Mouse (Mus musculus): ENCODE results near the gene Aff3. TPM values are rescaled to one million over a fixed set of nuclear protein-coding genes. Genes with fewer than 3 reads are reported as not detected.

The Aff3 gene
- polyA plus RNA-seq, 1 experiment from 2014 or later = 10.5 TPM

GRCm38 (mm10) chr1:38582328-38582727 lies 82.4 kb downstream of the Aff3 start:
- no peaks in the 10 kb centered on the region for H3K27me3 ChIP-seq
- no peak overlapping the region for H3K9ac ChIP-seq
- ATAC-seq (ENCODE audit: borderline replicate concordance, extremely low read depth, low FRiP score, low TSS enrichment) = no peak
- peaks cover 13% of the 10 kb centered on the region for H3K4me1 ChIP-seq
- no peak overlapping the region for H3K4me2 ChIP-seq
- WGBS = 49% methylated on average over 9 of the region's 9 CpGs
- no peak overlapping the region for H3K4me3 ChIP-seq
- H3K27ac ChIP-seq = no peak overlapping the region
- H3K9me3 ChIP-seq = no peaks in the 10 kb centered on the region
- no peaks in the 10 kb centered on the region for H3K36me3 ChIP-seq

GRCm38 (mm10) chr1:38580572-38580971 lies 84.2 kb downstream of the Aff3 start:
- H3K36me3 ChIP-seq = no peaks in the 10 kb centered on the region

DNA sequence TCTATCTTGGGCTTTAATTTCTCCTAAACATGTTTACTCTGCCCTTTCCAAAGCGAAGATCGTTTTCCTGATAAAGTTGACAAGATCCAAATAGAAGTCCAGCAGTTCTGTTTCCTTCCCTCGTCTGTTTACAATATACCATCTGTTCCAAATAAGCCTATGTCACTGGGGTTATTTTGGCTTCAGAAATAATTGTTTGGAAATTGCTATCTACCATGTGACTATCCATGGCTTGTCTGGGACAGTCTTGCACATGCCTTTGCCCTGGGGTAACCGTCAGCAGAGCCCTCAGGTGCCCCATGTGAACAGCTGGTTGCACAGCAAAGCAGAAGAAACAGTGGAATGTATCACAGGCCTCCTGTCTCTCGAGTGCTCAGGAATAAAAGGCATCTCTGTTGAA lies 86.4 kb downstream of the Aff3 start:
- Histone ChIP-seq H3K4me1 (peaks cover 13% of the 10 kb centered on the region), H3K4me2 (no peak overlapping the region), H3K9me3 (no peaks in the 10 kb centered on the region), H3K9ac (no peak overlapping the region), H3K27ac (no peak overlapping the region), H3K36me3 (no peaks in the 10 kb centered on the region), H3K27me3 (no peaks in the 10 kb centered on the region), H3K4me3 (no peak overlapping the region)
- WGBS = 26% methylated on average over 5 of the region's 5 CpGs
- peak; percentile 62 for ATAC-seq (ENCODE audit: borderline replicate concordance, extremely low read depth, low FRiP score, low TSS enrichment)

More at GRCm38 (mm10) chr1:38580572-38580971, 84.2 kb downstream of the Aff3 start:
- 72% methylated on average over 2 of the region's 2 CpGs for WGBS
- Histone ChIP-seq H3K4me3 (no peak overlapping the region), H3K4me2 (no peak overlapping the region), H3K9me3 (no peaks in the 10 kb centered on the region), H3K4me1 (peaks cover 13% of the 10 kb centered on the region), H3K27ac (no peak overlapping the region), H3K27me3 (no peaks in the 10 kb centered on the region), H3K9ac (no peak overlapping the region)
- no peak for ATAC-seq (ENCODE audit: borderline replicate concordance, extremely low read depth, low FRiP score, low TSS enrichment)

- H3K4me2 ChIP-seq = no peak overlapping the region
- no peaks in the 10 kb centered on the region for H3K9me3 ChIP-seq
- no peak overlapping the region for H3K27ac ChIP-seq
- ATAC-seq (ENCODE audit: borderline replicate concordance, extremely low read depth, low FRiP score, low TSS enrichment) = no peak
- H3K9ac ChIP-seq = no peak overlapping the region
- no peaks in the 10 kb centered on the region; the same call in 1 of the 2 replicates for H3K36me3 ChIP-seq
- peaks cover 18% of the 10 kb centered on the region for H3K4me1 ChIP-seq
- H3K27me3 ChIP-seq = no peaks in the 10 kb centered on the region
- 50% methylated on average over 3 of the region's 3 CpGs for WGBS
- no peak overlapping the region for H3K4me3 ChIP-seq
Observed at GRCm38 (mm10) chr1:38567791-38568190, 97.0 kb downstream of the Aff3 start.

- peak; percentile 94 for ATAC-seq (ENCODE audit: borderline replicate concordance, extremely low read depth, low FRiP score, low TSS enrichment)
- Histone ChIP-seq H3K9me3 (no peaks in the 10 kb centered on the region), H3K36me3 (no peaks in the 10 kb centered on the region; the same call in 1 of the 2 replicates), H3K27me3 (no peaks in the 10 kb centered on the region), H3K9ac (no peak overlapping the region), H3K27ac (0 out of 2 replicates have a peak overlapping the region, but pooled peaks have one; percentile 33), H3K4me1 (peaks cover 22% of the 10 kb centered on the region), H3K4me2 (peak overlapping the region; percentile 36), H3K4me3 (no peak overlapping the region)
- 25% methylated on average over 9 of the region's 9 CpGs for WGBS
Observed at GRCm38 (mm10) chr1:38566101-38566678, 98.6 kb downstream of the Aff3 start.

DNA sequence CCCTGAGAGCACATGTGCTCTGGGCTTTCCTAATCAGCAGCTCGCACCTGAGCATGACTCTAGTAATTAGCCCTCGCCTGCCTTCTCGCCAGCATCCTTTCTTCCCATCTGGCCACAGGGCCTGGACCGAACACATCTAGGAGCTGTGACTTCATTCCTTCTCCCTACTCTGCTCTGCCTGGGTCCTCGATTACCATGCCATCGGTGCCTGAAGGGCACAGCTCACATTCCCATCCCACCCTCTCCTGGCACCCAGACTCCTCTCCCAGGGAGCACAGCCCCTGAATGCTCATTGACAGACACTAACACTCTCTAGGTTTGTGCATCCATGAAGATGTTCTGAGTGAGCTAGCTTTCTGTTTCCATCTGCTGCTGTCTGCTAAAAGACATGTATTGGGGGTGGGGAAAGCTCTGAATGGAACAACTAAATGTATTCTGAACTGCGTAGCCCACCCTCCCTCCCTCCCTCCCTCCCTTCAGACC lies 99.4 kb downstream of the Aff3 start:
- peaks cover 22% of the 10 kb centered on the region for H3K4me1 ChIP-seq
- H3K4me2 ChIP-seq = no peak overlapping the region

GRCm38 (mm10) chr1:38562397-38563199 lies 102.2 kb downstream of the Aff3 start:
- no peak for ATAC-seq (ENCODE audit: borderline replicate concordance, extremely low read depth, low FRiP score, low TSS enrichment)
- Histone ChIP-seq H3K9me3 (no peaks in the 10 kb centered on the region), H3K4me2 (no peak overlapping the region), H3K27ac (no peak overlapping the region), H3K27me3 (no peaks in the 10 kb centered on the region), H3K4me1 (peaks cover 22% of the 10 kb centered on the region), H3K4me3 (no peak overlapping the region), H3K9ac (no peak overlapping the region), H3K36me3 (no peaks in the 10 kb centered on the region; the same call in 1 of the 2 replicates)
- WGBS = 27% methylated on average over 11 of the region's 11 CpGs

More for the DNA sequence above, 99.4 kb downstream of the Aff3 start:
- no peaks in the 10 kb centered on the region; the same call in 1 of the 2 replicates for H3K36me3 ChIP-seq
- no peak overlapping the region for H3K4me3 ChIP-seq
- H3K27me3 ChIP-seq = no peaks in the 10 kb centered on the region
- WGBS = 51% methylated on average over 7 of the region's 7 CpGs
- peak; percentile 17; the same call in 1 of the 2 replicates for ATAC-seq (ENCODE audit: borderline replicate concordance, extremely low read depth, low FRiP score, low TSS enrichment)
- H3K9ac ChIP-seq = no peak overlapping the region
- H3K27ac ChIP-seq = no peak overlapping the region
- H3K9me3 ChIP-seq = no peaks in the 10 kb centered on the region

DNA sequence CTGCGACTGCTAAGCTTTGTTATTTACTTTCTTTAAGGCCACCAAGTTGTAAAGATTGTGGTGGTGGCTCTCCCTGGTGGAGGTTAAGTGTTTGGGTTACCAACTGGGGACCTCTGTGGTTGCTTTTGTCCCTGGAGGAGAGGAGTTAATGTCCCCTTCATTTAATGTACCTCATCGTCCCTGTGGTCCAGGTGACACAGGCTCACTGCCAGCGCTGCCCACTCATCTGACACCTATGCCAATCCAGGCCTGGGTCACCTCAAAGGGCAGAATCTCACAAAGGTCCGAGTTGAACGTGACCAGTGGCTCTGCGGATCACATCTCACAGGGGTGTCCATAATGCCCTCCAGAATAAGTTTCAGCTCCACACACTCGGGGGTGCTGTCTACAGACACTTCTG lies 103.4 kb downstream of the Aff3 start:
- Histone ChIP-seq H3K4me1 (peaks cover 16% of the 10 kb centered on the region), H3K9me3 (no peaks in the 10 kb centered on the region), H3K4me3 (no peak overlapping the region), H3K36me3 (no peaks in the 10 kb centered on the region; the same call in 1 of the 2 replicates), H3K27me3 (no peaks in the 10 kb centered on the region), H3K4me2 (no peak overlapping the region), H3K9ac (no peak overlapping the region), H3K27ac (no peak overlapping the region)
- 58% methylated on average over 7 of the region's 7 CpGs for WGBS
- no peak for ATAC-seq (ENCODE audit: borderline replicate concordance, extremely low read depth, low FRiP score, low TSS enrichment)

DNA sequence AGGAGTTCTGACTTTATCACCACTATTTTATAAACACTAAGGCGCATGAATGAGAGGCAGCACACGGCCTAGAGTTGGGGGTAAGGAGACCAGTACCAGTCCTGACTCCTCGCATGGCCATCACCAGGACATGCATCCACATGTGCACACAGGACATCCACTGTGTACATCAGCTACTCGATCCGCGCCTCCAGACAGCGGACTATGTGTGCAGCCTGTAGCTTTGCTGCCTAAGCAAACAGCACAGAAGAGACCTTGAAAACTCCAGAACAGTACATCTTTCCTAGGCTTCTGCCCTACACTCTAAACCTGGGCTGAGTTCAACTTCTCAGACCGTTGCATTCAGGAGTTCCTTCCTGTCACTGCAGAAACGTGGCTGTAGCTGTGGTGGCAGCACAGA lies 104.1 kb downstream of the Aff3 start:
- Histone ChIP-seq H3K27me3 (no peaks in the 10 kb centered on the region), H3K4me1 (peaks cover 11% of the 10 kb centered on the region; the same call in 1 of the 2 replicates), H3K9me3 (no peaks in the 10 kb centered on the region), H3K9ac (no peak overlapping the region), H3K4me3 (no peak overlapping the region), H3K27ac (no peak overlapping the region), H3K4me2 (no peak overlapping the region), H3K36me3 (no peaks in the 10 kb centered on the region; the same call in 1 of the 2 replicates)
- no peak for ATAC-seq (ENCODE audit: borderline replicate concordance, extremely low read depth, low FRiP score, low TSS enrichment)
- WGBS = 57% methylated on average over 9 of the region's 9 CpGs

DNA sequence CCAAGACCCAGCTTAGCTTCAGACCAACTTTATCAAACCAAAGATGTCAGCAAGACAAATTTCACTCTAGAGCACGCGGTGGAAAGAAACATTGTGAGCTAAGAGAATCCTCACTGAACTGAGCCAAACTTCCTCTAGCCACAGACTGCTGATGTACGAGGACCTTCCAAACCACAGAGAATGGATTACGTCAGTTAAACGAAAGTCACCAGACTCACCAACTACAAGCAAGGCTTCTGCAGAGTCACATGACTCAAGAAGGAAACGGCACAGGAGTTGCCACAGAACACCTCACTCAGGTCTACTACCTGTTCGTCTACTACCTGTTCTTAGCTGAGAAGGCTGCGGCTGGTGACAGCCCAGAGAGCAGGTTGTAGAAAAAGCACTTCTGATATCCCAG lies 107.1 kb downstream of the Aff3 start:
- no peaks in the 10 kb centered on the region for H3K27me3 ChIP-seq
- no peak overlapping the region for H3K4me2 ChIP-seq
- 65% methylated on average over 8 of the region's 8 CpGs for WGBS
- no peak overlapping the region for H3K9ac ChIP-seq
- no peak for ATAC-seq (ENCODE audit: borderline replicate concordance, extremely low read depth, low FRiP score, low TSS enrichment)
- H3K36me3 ChIP-seq = no peaks in the 10 kb centered on the region
- H3K4me3 ChIP-seq = no peak overlapping the region
- H3K27ac ChIP-seq = no peak overlapping the region
- H3K4me1 ChIP-seq = 0 out of 2 replicates have a peak, but pooled peaks cover 3% of the 10 kb centered on the region
- H3K9me3 ChIP-seq = no peaks in the 10 kb centered on the region

- H3K27ac ChIP-seq = no peak overlapping the region
- H3K36me3 ChIP-seq = no peaks in the 10 kb centered on the region
- H3K4me3 ChIP-seq = no peak overlapping the region
- no peak for ATAC-seq (ENCODE audit: borderline replicate concordance, extremely low read depth, low FRiP score, low TSS enrichment)
- no peaks in the 10 kb centered on the region for H3K4me1 ChIP-seq
- no peak overlapping the region for H3K4me2 ChIP-seq
- no peaks in the 10 kb centered on the region for H3K27me3 ChIP-seq
- no peak overlapping the region for H3K9ac ChIP-seq
- 84% methylated on average over 3 of the region's 3 CpGs for WGBS
- H3K9me3 ChIP-seq = no peaks in the 10 kb centered on the region
Observed at GRCm38 (mm10) chr1:38554546-38554945, 110.2 kb downstream of the Aff3 start.

DNA sequence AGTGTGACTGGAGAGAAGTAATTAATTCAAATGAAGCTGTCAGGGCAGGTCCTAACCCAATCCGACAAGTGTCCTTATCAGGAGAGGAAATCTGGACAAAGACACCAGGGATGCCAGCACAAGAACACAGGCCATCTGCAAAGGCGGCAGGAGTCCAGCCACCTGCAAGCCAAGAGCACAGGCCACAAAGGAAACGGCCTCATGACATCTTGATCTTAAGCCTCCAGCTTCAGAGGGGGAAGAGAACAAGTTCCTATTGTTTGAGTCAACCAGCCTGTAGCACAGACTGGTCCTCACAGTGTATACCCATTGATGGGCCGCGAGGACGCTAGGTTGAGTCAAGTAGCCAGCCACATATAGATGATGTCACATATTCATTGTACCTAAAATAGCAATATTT lies 111.7 kb downstream of the Aff3 start:
- Histone ChIP-seq H3K4me1 (no peaks in the 10 kb centered on the region; the same call in 1 of the 2 replicates), H3K9me3 (no peaks in the 10 kb centered on the region), H3K36me3 (no peaks in the 10 kb centered on the region), H3K27me3 (no peaks in the 10 kb centered on the region), H3K4me3 (no peak overlapping the region), H3K4me2 (no peak overlapping the region), H3K27ac (no peak overlapping the region), H3K9ac (no peak overlapping the region)
- no peak for ATAC-seq (ENCODE audit: borderline replicate concordance, extremely low read depth, low FRiP score, low TSS enrichment)
- 61% methylated on average over 6 of the region's 6 CpGs for WGBS
